Mouse (Mus musculus) limb, embryonic 13.5 days (tissue): Measurements from ENCODE around the gene Peli3. TPM values are rescaled to one million over a fixed set of nuclear protein-coding genes. Genes with fewer than 3 reads are reported as not detected.
A peak's percentile ranks its signal among the peaks of the same experiment; 100 is the strongest.

ENCODE experiments used
- ATAC-seq: fragments of 200-750 bp; cut with Nextera tagmentation; 2 replicates; pipeline ENCODE4 v1.8.0; 2017; ENCODE audit warnings: low read depth, moderate number of reproducible peaks, moderate TSS enrichment; ENCODE audit not compliant: low FRiP score
- H3K27ac ChIP-seq: fragments of 300-500 bp; sonication (generic); 2 replicates; pipeline ENCODE4 v1.5.1; 2015; ENCODE audit warnings: inconsistent platforms, mild to moderate bottlenecking, moderate library complexity
- H3K27me3 ChIP-seq: fragments of 300-500 bp; sonication (generic); 2 replicates; pipeline ENCODE4 v1.6.1; 2015; ENCODE audit warnings: mild to moderate bottlenecking, inconsistent platforms
- H3K36me3 ChIP-seq: fragments of 300-500 bp; sonication (generic); 2 replicates; pipeline ENCODE4 v1.6.1; 2015; ENCODE audit warnings: inconsistent platforms, mild to moderate bottlenecking, moderate library complexity
- H3K4me1 ChIP-seq: fragments of 300-500 bp; sonication (generic); 2 replicates; pipeline ENCODE4 v1.6.1; 2015; ENCODE audit warnings: inconsistent platforms
- H3K4me2 ChIP-seq: fragments of 300-500 bp; sonication (generic); replicated peaks from 2 replicates; pipeline ENCODE4 v1.6.1; 2015; ENCODE audit warnings: inconsistent platforms, mild to moderate bottlenecking, moderate library complexity
- H3K4me3 ChIP-seq: fragments of 300-500 bp; sonication (generic); 2 replicates; pipeline ENCODE4 v1.5.1; 2015; ENCODE audit warnings: moderate library complexity, mild to moderate bottlenecking, inconsistent platforms
- H3K9ac ChIP-seq: fragments of 300-500 bp; sonication (generic); 2 replicates; pipeline ENCODE4 v1.6.1; 2015; ENCODE audit warnings: mild to moderate bottlenecking, inconsistent platforms
- H3K9me3 ChIP-seq: fragments of 300-500 bp; sonication (generic); 2 replicates; pipeline ENCODE4 v1.6.1; 2016; ENCODE audit warnings: inconsistent platforms
- WGBS: fragments of 180-500 bp; shearing (Covaris S2); methylation state at CpG from one replicate; pipeline ENCODE4 v1.1.7; 2015; 5-methylcytosine and 5-hydroxymethylcytosine counted together
- polyA plus RNA-seq: library from polyadenylated mRNA; unstranded; fragments of >200 nt; fragmentation: Nextera tagmentation; extraction: Ambion mirVana; gene quantifications from 2 replicates; pipeline ENCODE4 v1.2.1, GENCODE M21; 2015

Peli3 gene
- polyA plus RNA-seq, 1 experiment from 2014 or later: 3.4 TPM

DNA sequence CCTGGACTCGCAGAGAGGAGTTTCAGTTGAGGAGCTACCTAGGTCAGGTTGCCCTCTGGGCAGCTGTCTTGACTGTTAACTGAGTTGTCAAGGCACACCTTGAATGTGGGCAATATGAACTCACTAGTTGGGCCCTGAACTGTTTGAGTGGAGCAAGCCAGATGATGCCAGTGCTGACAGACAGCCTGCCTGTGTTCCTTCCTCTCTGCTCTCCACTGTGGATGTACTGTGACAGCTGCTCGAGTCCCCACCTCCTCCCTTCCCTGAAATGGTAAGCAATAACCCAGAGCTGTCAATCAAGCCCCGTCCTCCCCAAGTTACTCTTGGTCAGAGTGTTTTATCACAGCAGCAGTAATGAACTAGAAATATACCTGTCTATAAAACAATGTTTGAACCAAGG, 43.0 kb downstream of the Peli3 start:
- ATAC-seq: no peak

DNA sequence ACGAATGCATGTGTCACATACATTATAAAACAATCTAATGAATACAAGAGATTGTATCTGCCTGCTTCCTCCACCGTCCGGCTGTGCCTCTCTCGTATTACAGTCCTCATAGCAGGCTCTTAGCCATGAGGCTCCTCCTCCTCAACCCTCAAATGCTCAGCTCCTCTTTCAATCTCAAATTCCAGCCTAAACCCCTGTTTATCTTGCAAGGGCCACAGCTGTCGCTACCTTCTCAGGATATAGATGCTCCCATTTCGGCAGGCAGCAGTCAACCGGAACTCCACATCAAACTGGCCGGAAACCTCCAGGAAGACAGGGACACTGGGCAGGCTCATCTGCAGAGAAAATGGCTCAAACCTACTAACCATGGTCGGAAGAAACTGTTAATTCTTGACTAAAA, 44.0 kb downstream of the Peli3 start:
- Histone ChIP-seq H3K27ac (no peak overlapping the region), H3K36me3 (peaks cover 34% of the 10 kb centered on the region; the same call in 1 of the 2 replicates), H3K9ac (no peak overlapping the region), H3K9me3 (no peaks in the 10 kb centered on the region), H3K4me3 (no peak overlapping the region), H3K27me3 (no peaks in the 10 kb centered on the region), H3K4me1 (no peaks in the 10 kb centered on the region), H3K4me2 (no peak overlapping the region)
- ATAC-seq: no peak
- WGBS: 75% methylated on average over 9 of the region's 9 CpGs

More for the DNA sequence above, 43.0 kb downstream of the Peli3 start:
- Histone ChIP-seq H3K27ac (0 out of 2 replicates have a peak overlapping the region, but pooled peaks have one; percentile 11), H3K27me3 (no peaks in the 10 kb centered on the region), H3K9me3 (no peaks in the 10 kb centered on the region), H3K4me1 (no peaks in the 10 kb centered on the region), H3K4me2 (no peak overlapping the region), H3K4me3 (no peak overlapping the region), H3K9ac (no peak overlapping the region), H3K36me3 (peaks cover 34% of the 10 kb centered on the region; the same call in 1 of the 2 replicates)
- WGBS: 77% methylated on average over 3 of the region's 3 CpGs

DNA sequence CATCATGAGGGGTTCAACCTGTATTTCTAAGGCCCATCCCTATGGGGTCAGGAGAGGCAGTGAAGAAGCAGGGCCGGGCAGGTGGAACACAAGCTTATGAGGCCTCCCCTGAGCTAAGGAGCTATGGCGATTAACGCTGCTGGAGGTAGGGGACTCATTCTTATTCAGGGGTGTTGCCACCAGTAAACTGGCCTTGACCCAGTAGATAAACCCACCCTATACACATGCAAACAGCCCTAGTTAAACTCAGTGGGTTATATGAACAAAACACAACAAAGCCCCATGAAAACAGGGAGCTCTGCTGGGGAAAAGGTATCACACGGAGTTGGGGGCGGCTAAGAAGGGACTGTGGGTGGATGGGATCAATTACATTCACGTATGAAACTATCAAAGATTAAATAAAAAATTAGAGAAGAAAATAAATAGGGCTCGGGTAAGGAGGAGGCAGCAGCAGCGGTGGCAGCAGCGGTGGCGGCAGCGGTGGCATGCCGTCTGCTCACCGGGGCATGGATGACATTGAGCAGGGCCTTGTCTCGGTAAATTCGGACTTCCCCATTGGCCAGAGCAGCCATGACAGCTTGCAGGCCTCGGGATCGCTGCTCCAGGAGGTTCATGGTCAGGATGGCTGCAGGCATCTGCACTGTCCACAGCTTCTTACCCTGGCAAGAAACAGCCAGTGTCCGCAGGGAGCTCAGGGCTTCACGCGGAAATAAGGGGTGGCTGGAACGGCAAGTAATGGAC, 46.0 kb downstream of the Peli3 start:
- H3K4me3 ChIP-seq: no peak overlapping the region
- ATAC-seq: no peak
- H3K27me3 ChIP-seq: no peaks in the 10 kb centered on the region
- no peak overlapping the region for H3K27ac ChIP-seq
- no peaks in the 10 kb centered on the region for H3K4me1 ChIP-seq
- peaks cover 26% of the 10 kb centered on the region; the same call in 1 of the 2 replicates for H3K36me3 ChIP-seq
- H3K4me2 ChIP-seq: no peak overlapping the region
- H3K9me3 ChIP-seq: no peaks in the 10 kb centered on the region
- WGBS: 51% methylated on average over 21 of the region's 21 CpGs
- no peak overlapping the region for H3K9ac ChIP-seq

DNA sequence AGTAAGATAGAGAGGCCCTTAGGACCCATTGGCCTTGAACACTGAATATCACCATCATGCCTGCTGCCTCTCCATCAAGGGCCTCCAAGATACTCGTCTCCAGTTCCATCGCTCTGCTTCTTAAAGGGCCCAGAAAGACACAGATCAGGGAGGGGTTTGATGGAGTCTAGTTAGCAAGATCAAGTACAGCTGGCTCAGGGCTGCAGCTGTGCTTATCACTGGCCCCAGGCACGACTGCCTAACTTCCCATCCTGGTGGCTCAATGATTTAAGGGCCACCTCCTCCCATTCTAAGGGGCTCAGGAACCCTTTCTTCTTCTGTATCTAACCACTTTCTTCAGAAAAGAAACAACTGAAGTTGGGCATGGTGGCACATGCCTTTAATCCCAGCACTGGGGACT, 51.1 kb downstream of the Peli3 start:
- H3K4me1 ChIP-seq: no peaks in the 10 kb centered on the region
- peaks cover 27% of the 10 kb centered on the region for H3K36me3 ChIP-seq
- ATAC-seq: no peak
- H3K4me3 ChIP-seq: no peak overlapping the region
- H3K9me3 ChIP-seq: no peaks in the 10 kb centered on the region
- H3K9ac ChIP-seq: no peak overlapping the region
- no peak overlapping the region for H3K4me2 ChIP-seq
- no peaks in the 10 kb centered on the region for H3K27me3 ChIP-seq
- 76% methylated on average over 3 of the region's 3 CpGs for WGBS
- no peak overlapping the region for H3K27ac ChIP-seq

DNA sequence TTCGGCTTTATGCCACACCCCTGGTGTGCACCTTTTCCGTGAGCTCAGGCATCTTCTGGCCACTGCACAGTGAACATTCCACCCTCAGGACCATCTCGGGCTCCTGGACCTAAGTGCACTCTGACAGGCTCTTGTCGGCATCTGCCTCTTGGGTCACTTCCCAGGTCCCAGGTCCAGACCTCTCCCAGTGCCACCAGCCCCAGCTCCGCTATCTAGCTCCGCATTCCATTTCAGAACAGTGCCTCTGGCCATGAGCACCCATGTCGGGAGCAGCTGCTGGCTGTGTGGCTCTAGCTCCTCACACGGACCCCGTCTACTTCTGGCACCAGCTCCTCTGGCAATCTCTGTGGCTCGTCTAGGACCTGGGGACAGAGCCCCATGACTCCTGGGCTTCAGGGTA, 53.1 kb downstream of the Peli3 start:
- Histone ChIP-seq H3K9me3 (no peaks in the 10 kb centered on the region), H3K27ac (no peak overlapping the region), H3K4me2 (no peak overlapping the region), H3K9ac (no peak overlapping the region), H3K36me3 (peaks cover 24% of the 10 kb centered on the region), H3K27me3 (no peaks in the 10 kb centered on the region), H3K4me3 (no peak overlapping the region), H3K4me1 (no peaks in the 10 kb centered on the region)
- WGBS: 75% methylated on average over 10 of the region's 10 CpGs
- ATAC-seq: no peak

DNA sequence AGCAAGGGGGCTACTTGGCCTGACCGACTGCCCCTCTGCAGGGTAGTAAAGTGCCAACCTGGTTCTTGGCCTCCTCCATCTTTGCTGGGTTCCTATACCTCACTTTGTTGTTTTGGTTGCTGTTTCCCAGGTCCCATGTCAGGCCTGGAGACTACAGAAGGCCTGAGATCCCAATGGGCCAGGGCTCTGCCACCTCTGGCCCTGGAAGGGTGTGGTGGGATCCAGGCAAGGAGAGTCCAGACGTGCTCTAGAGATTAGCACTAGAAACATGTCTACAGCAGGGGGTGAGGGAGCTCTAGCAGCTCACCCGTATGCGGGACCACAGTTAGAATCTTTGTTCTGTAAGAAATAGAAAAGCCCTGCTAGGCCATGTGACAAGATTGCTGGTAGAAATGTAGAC, 59.0 kb downstream of the Peli3 start:
- Histone ChIP-seq H3K9me3 (no peaks in the 10 kb centered on the region), H3K9ac (no peak overlapping the region), H3K27ac (no peak overlapping the region), H3K4me3 (no peak overlapping the region), H3K36me3 (peaks cover 12% of the 10 kb centered on the region; the same call in 1 of the 2 replicates), H3K4me2 (no peak overlapping the region), H3K27me3 (no peaks in the 10 kb centered on the region), H3K4me1 (peaks cover 5% of the 10 kb centered on the region)
- ATAC-seq: no peak
- WGBS: 80% methylated on average over 4 of the region's 4 CpGs

Other genes starting within 250 kb of the Peli3 start
- 7.1 and 7.6 TPM in 2 replicates for gene Gm960, start 244.5 kb downstream of the Peli3 start, polyA plus RNA-seq
- gene Sptbn2, start 232.0 kb downstream of the Peli3 start, polyA plus RNA-seq: 1.3 and 1.9 TPM in 2 replicates
- gene Rbm4b, start 186.6 kb downstream of the Peli3 start, polyA plus RNA-seq: 104 and 106 TPM in 2 replicates
- 81.7 and 87.7 TPM in 2 replicates for gene Rbm4, start 149.2 kb downstream of the Peli3 start, polyA plus RNA-seq
- gene Gm21992, start 131.5 kb downstream of the Peli3 start, polyA plus RNA-seq: 48.8 and 51.8 TPM in 2 replicates
- gene Rbm14, start 131.5 kb downstream of the Peli3 start, polyA plus RNA-seq: 83.5 and 89.7 TPM in 2 replicates
- 64.4 and 66.2 TPM in 2 replicates for gene Ccs, start 103.8 kb downstream of the Peli3 start, polyA plus RNA-seq
- gene Ccdc87, start 103.8 kb downstream of the Peli3 start, polyA plus RNA-seq: not detected in 2 replicates
- gene Ctsf, start 88.0 kb downstream of the Peli3 start, polyA plus RNA-seq: 41.5 and 43.7 TPM in 2 replicates
- gene Actn3, start 65.2 kb downstream of the Peli3 start, polyA plus RNA-seq: 14.0 and 15.0 TPM in 2 replicates
- 10.5 and 10.7 TPM in 2 replicates for gene Zdhhc24, start 64.5 kb downstream of the Peli3 start, polyA plus RNA-seq
- 3.5 and 5.1 TPM in 2 replicates for gene Bbs1, start 36.5 kb downstream of the Peli3 start, polyA plus RNA-seq
- 124 and 129 TPM in 2 replicates for gene Dpp3, start 14.8 kb downstream of the Peli3 start, polyA plus RNA-seq
- 111 and 116 TPM in 2 replicates for gene Mrpl11, start 19.0 kb upstream of the Peli3 start, polyA plus RNA-seq
- gene Npas4, start 47.2 kb upstream of the Peli3 start, polyA plus RNA-seq: not detected in 2 replicates
- 5.7 and 6.0 TPM in 2 replicates for gene Slc29a2, start 80.7 kb upstream of the Peli3 start, polyA plus RNA-seq
- 47.9 and 52.1 TPM in 2 replicates for gene B4gat1, start 95.7 kb upstream of the Peli3 start, polyA plus RNA-seq
- 3.7 and 4.4 TPM in 2 replicates for gene AC124502.3, start 95.8 kb upstream of the Peli3 start, polyA plus RNA-seq
- 36.7 and 40.5 TPM in 2 replicates for gene Brms1, start 98.2 kb upstream of the Peli3 start, polyA plus RNA-seq
- 1.4 and 1.7 TPM in 2 replicates for gene Rin1, start 107.4 kb upstream of the Peli3 start, polyA plus RNA-seq
- gene Cd248, start 125.0 kb upstream of the Peli3 start, polyA plus RNA-seq: 58.8 and 64.8 TPM in 2 replicates
- gene Tmem151a, start 142.4 kb upstream of the Peli3 start, polyA plus RNA-seq: 2.7 TPM in 2 replicates
- 88.5 and 94.5 TPM in 2 replicates for gene Yif1a, start 145.4 kb upstream of the Peli3 start, polyA plus RNA-seq
- gene Cnih2, start 155.4 kb upstream of the Peli3 start, polyA plus RNA-seq: 34.5 and 35.2 TPM in 2 replicates
- 248 and 251 TPM in 2 replicates for gene Rab1b, start 163.9 kb upstream of the Peli3 start, polyA plus RNA-seq
- 23.6 and 29.0 TPM in 2 replicates for gene Klc2, start 175.4 kb upstream of the Peli3 start, polyA plus RNA-seq